ENCODE assay signal across 10 mouse cellular contexts in genomic region chr11:103774228-103774530, GRCm38 (mm10). TPM values are rescaled to one million over a fixed set of nuclear protein-coding genes. Genes with fewer than 3 reads are reported as not detected.
A peak's percentile ranks its signal among the peaks of the same experiment; 100 is the strongest.
DNase-seq lines count a peak whose midpoint lies in the region; ATAC-seq lines count a peak whose summit lies in the region.
"Had no signal": no experiment of that assay in that cellular context is flagged by ENCODE, and none has a peak within 500 bp of the region (broad histone marks: within the 10 kb centered on the region; RNA-seq: fewer than 3 reads in every experiment).

No protein-coding gene starts in this region.

- no peaks in the 10 kb centered on the region for H3K9me3 ChIP-seq in kidney, embryonic 14.5 days (ENCODE audit: control insufficient read depth, low read length)
- H3K9me3 ChIP-seq in embryonic facial prominence, embryonic 12.5 days = no peaks in the 10 kb centered on the region
- H3K9me3 ChIP-seq in hindbrain, embryonic 16.5 days (ENCODE audit: control insufficient read depth, low read length) = no peaks in the 10 kb centered on the region
- H3K9me3 ChIP-seq in midbrain, embryonic 16.5 days (replicated peaks; ENCODE audit: control insufficient read depth, low read length, poor library complexity, severe bottlenecking) = no peaks in the 10 kb centered on the region

- peak overlapping the region; percentile 36 for H3K4me3 ChIP-seq in kidney, embryonic 14.5 days (ENCODE audit: low read length)
- H3K4me3 ChIP-seq in embryonic facial prominence, embryonic 12.5 days = peak overlapping the region; percentile 33
- H3K4me3 ChIP-seq in hindbrain, embryonic 16.5 days (ENCODE audit: low read length) = peak overlapping the region; percentile 53
- peak overlapping the region; percentile 51 for H3K4me3 ChIP-seq in midbrain, embryonic 16.5 days (ENCODE audit: low read depth, low read length)

- H3K4me1 ChIP-seq in kidney, embryonic 14.5 days (ENCODE audit: control insufficient read depth, insufficient read depth, low read length) = peaks cover 11% of the 10 kb centered on the region; the same call in 1 of the 2 replicates
- peaks cover 15% of the 10 kb centered on the region for H3K4me1 ChIP-seq in embryonic facial prominence, embryonic 12.5 days
- H3K4me1 ChIP-seq in hindbrain, embryonic 16.5 days (ENCODE audit: control insufficient read depth, insufficient read depth, low read depth, low read length) = peaks cover 33% of the 10 kb centered on the region
- H3K4me1 ChIP-seq in midbrain, embryonic 16.5 days (ENCODE audit: control insufficient read depth, insufficient read depth, low read length) = peaks cover 37% of the 10 kb centered on the region

- no peak overlapping the region for H3K27ac ChIP-seq in kidney, embryonic 14.5 days (ENCODE audit: low read depth, low read length)
- no peak overlapping the region for H3K27ac ChIP-seq in embryonic facial prominence, embryonic 12.5 days
- peak overlapping the region; percentile 12; the same call in 1 of the 2 replicates for H3K27ac ChIP-seq in hindbrain, embryonic 16.5 days (ENCODE audit: low read depth, low read length)
- H3K27ac ChIP-seq in midbrain, embryonic 16.5 days (ENCODE audit: low read length) = peak overlapping the region; percentile 70
- H3K27ac ChIP-seq: macrophage had no signal

- peak overlapping the region; percentile 45 for H3K4me2 ChIP-seq in kidney, embryonic 14.5 days (replicated peaks; ENCODE audit: low read depth, low read length)
- peak overlapping the region; percentile 61 for H3K4me2 ChIP-seq in embryonic facial prominence, embryonic 12.5 days (replicated peaks)
- H3K4me2 ChIP-seq in hindbrain, embryonic 16.5 days (ENCODE audit: low read length) = peak overlapping the region; percentile 86
- peak overlapping the region; percentile 84 for H3K4me2 ChIP-seq in midbrain, embryonic 16.5 days (ENCODE audit: low read length)

- peaks cover 83% of the 10 kb centered on the region for H3K27me3 ChIP-seq in kidney, embryonic 14.5 days (ENCODE audit: control insufficient read depth, insufficient read depth, low read length)
- peaks cover 89% of the 10 kb centered on the region for H3K27me3 ChIP-seq in embryonic facial prominence, embryonic 12.5 days
- peaks cover 28% of the 10 kb centered on the region for H3K27me3 ChIP-seq in hindbrain, embryonic 16.5 days (replicated peaks; ENCODE audit: control insufficient read depth, insufficient read depth, low read length)
- H3K27me3 ChIP-seq in midbrain, embryonic 16.5 days (ENCODE audit: control insufficient read depth, insufficient read depth, low read depth, low read length) = peaks cover 28% of the 10 kb centered on the region

- no peaks in the 10 kb centered on the region for H3K36me3 ChIP-seq in kidney, embryonic 14.5 days (ENCODE audit: control insufficient read depth, insufficient read depth, low read length)
- no peaks in the 10 kb centered on the region for H3K36me3 ChIP-seq in embryonic facial prominence, embryonic 12.5 days
- no peaks in the 10 kb centered on the region for H3K36me3 ChIP-seq in hindbrain, embryonic 16.5 days (ENCODE audit: control insufficient read depth, insufficient read depth, low read length)
- no peaks in the 10 kb centered on the region for H3K36me3 ChIP-seq in midbrain, embryonic 16.5 days (ENCODE audit: control insufficient read depth, insufficient read depth, low read length)

- no peak overlapping the region for H3K9ac ChIP-seq in kidney, embryonic 14.5 days (ENCODE audit: low read depth, low read length)
- no peak overlapping the region for H3K9ac ChIP-seq in embryonic facial prominence, embryonic 12.5 days
- H3K9ac ChIP-seq in hindbrain, embryonic 16.5 days (ENCODE audit: low read depth, low read length) = peak overlapping the region; percentile 60
- peak overlapping the region; percentile 64 for H3K9ac ChIP-seq in midbrain, embryonic 16.5 days (ENCODE audit: low read depth, low read length)

- ATAC-seq in kidney, embryonic 14.5 days (ENCODE audit: low FRiP score, low TSS enrichment) = no peak
- ATAC-seq in embryonic facial prominence, embryonic 12.5 days (ENCODE audit: insufficient number of reproducible peaks, insufficient read depth, low FRiP score, low TSS enrichment) = no peak
- peak; percentile 40; the same call in 1 of the 2 replicates for ATAC-seq in hindbrain, embryonic 16.5 days
- ATAC-seq in midbrain, embryonic 16.5 days = peak; percentile 18

- no peak for DNase-seq in kidney, postnatal 4 days
- no peak for DNase-seq in urinary bladder, postnatal 25 days (ENCODE audit: low spot score)
- no peak for DNase-seq in cerebellum, postnatal 4 days (ENCODE audit: low spot score in 2 of 2)
- no peak for DNase-seq in adrenal gland, postnatal 25 days

- WGBS in kidney, embryonic 14.5 days = 1% methylated on average over 19 of the region's 19 CpGs
- 0% methylated on average over 19 of the region's 19 CpGs for WGBS in embryonic facial prominence, embryonic 12.5 days
- WGBS in hindbrain, embryonic 16.5 days = 0% methylated on average over 19 of the region's 19 CpGs
- 2% methylated on average over 19 of the region's 19 CpGs for WGBS in midbrain, embryonic 16.5 days

RNA-seq across cellular contexts. Expression of gene Wnt3, which starts 0.2 kb away (rescaled TPM):
- polyA plus RNA-seq in kidney, embryonic 14.5 days (2014; fragmentation: Nextera tagmentation; extraction: Ambion mirVana) = 0.09 TPM in 1 of 2 replicates, not detected in the other
- polyA plus RNA-seq in embryonic facial prominence, embryonic 12.5 days (2016; fragmentation: Nextera tagmentation; extraction: Ambion mirVana) = 4.7 and 6.1 TPM in 2 replicates
- polyA plus RNA-seq in hindbrain, embryonic 16.5 days (2015; fragmentation: Nextera tagmentation; extraction: Ambion mirVana) = 11.0 and 12.1 TPM in 2 replicates
- 18.8 and 21.2 TPM in 2 replicates for polyA plus RNA-seq in midbrain, embryonic 16.5 days (2015; fragmentation: Nextera tagmentation; extraction: Ambion mirVana)
- 0.15 TPM in 1 of 2 replicates, not detected in the other for total RNA-seq in adrenal gland, postnatal 25 days (2021)
- total RNA-seq: MEL had no signal
- polyA plus RNA-seq: macrophage had no signal

RNA-seq across cellular contexts. Expression of gene Wnt9b, which starts 24.6 kb away (rescaled TPM):
- polyA plus RNA-seq in kidney, embryonic 14.5 days (2014; fragmentation: Nextera tagmentation; extraction: Ambion mirVana) = 4.9 and 8.4 TPM in 2 replicates
- 3.5 and 4.3 TPM in 2 replicates for polyA plus RNA-seq in embryonic facial prominence, embryonic 12.5 days (2016; fragmentation: Nextera tagmentation; extraction: Ambion mirVana)
- polyA plus RNA-seq in hindbrain, embryonic 16.5 days (2015; fragmentation: Nextera tagmentation; extraction: Ambion mirVana) = 0.54 and 0.56 TPM in 2 replicates
- 0.92 and 1.1 TPM in 2 replicates for polyA plus RNA-seq in midbrain, embryonic 16.5 days (2015; fragmentation: Nextera tagmentation; extraction: Ambion mirVana)
- 0.12 TPM in 1 of 2 replicates, not detected in the other for total RNA-seq in adrenal gland, postnatal 25 days (2021)
- total RNA-seq: MEL had no signal
- polyA plus RNA-seq: macrophage had no signal

Comparison
In these comparisons a context has a peak if more than half of its experiments do, and no peak if none do; other contexts are left out.
1. ATAC-seq: peak in hindbrain, embryonic 16.5 days (single experiment) and midbrain, embryonic 16.5 days (single experiment); none in kidney, embryonic 14.5 days (single experiment) and embryonic facial prominence, embryonic 12.5 days (single experiment).
2. H3K27ac ChIP-seq: peak in hindbrain, embryonic 16.5 days (single experiment) and midbrain, embryonic 16.5 days (single experiment); none in kidney, embryonic 14.5 days (single experiment) and embryonic facial prominence, embryonic 12.5 days (single experiment).
3. H3K9ac ChIP-seq: peak in hindbrain, embryonic 16.5 days (single experiment) and midbrain, embryonic 16.5 days (single experiment); none in kidney, embryonic 14.5 days (single experiment) and embryonic facial prominence, embryonic 12.5 days (single experiment).
4. Peak in every context shown above with its lines, with median percentiles within 50 percentile points of each other: H3K4me2 ChIP-seq and H3K4me3 ChIP-seq.